Mouse (Mus musculus) erythroblast, embryonic 14.5 days (primary cell): ENCODE data around the gene Ccnl2.

Experiments used
- GATA1 ChIP-seq: IDR thresholded peaks from 2 replicates; pipeline ENCODE4 v1.6.1; 2012; ENCODE audit warnings: low read length, inconsistent platforms, mixed read lengths
- TAL1 ChIP-seq: IDR thresholded peaks from 3 replicates; pipeline ENCODE4 v1.6.1; 2012; ENCODE audit warnings: low read length, inconsistent platforms, mixed read lengths

- TF ChIP-seq TAL1 (no peak), GATA1 (no peak)
Measured at GRCm38 (mm10) chr4:155840076-155841002, 28.1 kb downstream of the Ccnl2 start.
